ENCODE assay signal across 13 mouse cellular contexts in the genomic region with DNA sequence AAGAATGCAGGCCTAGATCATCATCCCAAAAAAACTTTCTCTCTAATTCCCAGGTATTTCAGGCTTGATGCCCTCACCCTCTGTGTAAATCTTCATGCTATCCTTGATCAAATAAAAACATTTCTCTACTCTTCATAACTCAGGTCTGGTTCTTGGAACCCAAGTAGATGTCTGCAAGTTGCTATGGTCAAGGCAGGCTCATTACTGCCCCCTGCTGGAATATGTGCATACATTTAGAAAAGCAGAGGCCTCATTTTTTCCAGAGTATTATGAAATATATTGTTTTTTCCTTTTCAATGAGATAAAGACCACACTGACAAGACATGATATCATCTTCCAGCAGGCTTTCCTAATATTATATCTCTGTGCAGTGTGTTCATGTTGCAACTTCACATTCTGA. TPM values are rescaled to one million over a fixed set of nuclear protein-coding genes. Genes with fewer than 3 reads are reported as not detected.
DNase-seq lines count a peak whose midpoint lies in the region.
"Had no signal": no experiment of that assay in that cellular context is flagged by ENCODE, and none has a peak within 500 bp of the region (broad histone marks: within the 10 kb centered on the region; RNA-seq: fewer than 3 reads in every experiment).

No protein-coding gene starts in this region.

- H3K4me3 ChIP-seq in hindbrain, embryonic 10.5 days = no peak overlapping the region
- H3K4me3 ChIP-seq: heart, embryonic 15.5 days; limb, embryonic 10.5 days had no signal

- peak; percentile 4 for DNase-seq in adrenal gland, postnatal 36 days
- DNase-seq in adrenal gland, adult 18-20 months (ENCODE audit: low spot score in 2 of 2) = no peak
- peak; percentile 30 for DNase-seq in kidney, adult 9 months
- DNase-seq in kidney, adult 11 months = no peak
- DNase-seq in ovary, postnatal 14 days (ENCODE audit: low spot score) = peak; percentile 3
- no peak for DNase-seq in ovary, adult 18-20 months (ENCODE audit: low spot score)
- peak; percentile 10 for DNase-seq in retina, postnatal 1 day
- DNase-seq in hindbrain, embryonic 10.5 days (ENCODE audit: low spot score) = no peak
- DNase-seq: cerebellum, adult 11-12 months had no signal

- no peaks in the 10 kb centered on the region for H3K9me3 ChIP-seq in hindbrain, embryonic 10.5 days
- H3K9me3 ChIP-seq: heart, embryonic 15.5 days; limb, embryonic 10.5 days had no signal

- H3K27ac ChIP-seq in hindbrain, embryonic 10.5 days = no peak overlapping the region
- H3K27ac ChIP-seq: heart, embryonic 15.5 days; limb, embryonic 10.5 days had no signal

- H3K36me3 ChIP-seq in hindbrain, embryonic 10.5 days = no peaks in the 10 kb centered on the region
- H3K36me3 ChIP-seq: heart, embryonic 15.5 days; limb, embryonic 10.5 days had no signal

- no peaks in the 10 kb centered on the region for H3K27me3 ChIP-seq in hindbrain, embryonic 10.5 days (ENCODE audit: insufficient read depth, poor library complexity, severe bottlenecking)
- H3K27me3 ChIP-seq: heart, embryonic 15.5 days had no signal

- 0 out of 2 replicates have a peak, but pooled peaks cover 3% of the 10 kb centered on the region for H3K4me1 ChIP-seq in hindbrain, embryonic 10.5 days (replicated peaks)
- H3K4me1 ChIP-seq: heart, embryonic 15.5 days; limb, embryonic 10.5 days had no signal

RNA-seq across cellular contexts. Expression of a gene that starts 19.3 kb away (rescaled TPM):
- not detected for total RNA-seq in adrenal gland, postnatal 36 days (2021)
- not detected for total RNA-seq in adrenal gland, adult 18-20 months (2021)
- polyA plus RNA-seq in hindbrain, embryonic 10.5 days (2016; fragmentation: Nextera tagmentation; extraction: Ambion mirVana) = not detected in 2 replicates
- total RNA-seq: megakaryocyte progenitor cell, adult 5-6 weeks had no signal
- polyA plus RNA-seq: C2C12; heart, embryonic 15.5 days; limb, embryonic 10.5 days had no signal

RNA-seq across cellular contexts. Expression of a gene that starts 29.8 kb away (rescaled TPM):
- not detected for total RNA-seq in adrenal gland, postnatal 36 days (2021)
- total RNA-seq in adrenal gland, adult 18-20 months (2021) = not detected
- 1.3 and 2.3 TPM in 2 replicates for polyA plus RNA-seq in hindbrain, embryonic 10.5 days (2016; fragmentation: Nextera tagmentation; extraction: Ambion mirVana)
- total RNA-seq: megakaryocyte progenitor cell, adult 5-6 weeks had no signal
- polyA plus RNA-seq: C2C12 had no signal

RNA-seq across cellular contexts. Expression of a gene that starts 34.7 kb away (rescaled TPM):
- total RNA-seq in adrenal gland, postnatal 36 days (2021) = not detected
- not detected for total RNA-seq in adrenal gland, adult 18-20 months (2021)
- not detected in 2 replicates for polyA plus RNA-seq in hindbrain, embryonic 10.5 days (2016; fragmentation: Nextera tagmentation; extraction: Ambion mirVana)
- total RNA-seq: megakaryocyte progenitor cell, adult 5-6 weeks had no signal
- polyA plus RNA-seq: C2C12; heart, embryonic 15.5 days; limb, embryonic 10.5 days had no signal

RNA-seq across cellular contexts. Expression of a gene that starts 54.8 kb away (rescaled TPM):
- total RNA-seq in adrenal gland, postnatal 36 days (2021) = not detected
- total RNA-seq in adrenal gland, adult 18-20 months (2021) = not detected
- polyA plus RNA-seq in hindbrain, embryonic 10.5 days (2016; fragmentation: Nextera tagmentation; extraction: Ambion mirVana) = not detected in 2 replicates
- total RNA-seq: megakaryocyte progenitor cell, adult 5-6 weeks had no signal
- polyA plus RNA-seq: C2C12; heart, embryonic 15.5 days; limb, embryonic 10.5 days had no signal

Comparison
In these comparisons a context has a peak if more than half of its experiments do, and no peak if none do; other contexts are left out.
1. DNase-seq: peak in adrenal gland, postnatal 36 days (2 of 2), kidney, adult 9 months (single experiment), ovary, postnatal 14 days (single experiment) and retina, postnatal 1 day (single experiment); none in adrenal gland, adult 18-20 months (0 of 2), kidney, adult 11 months (single experiment), ovary, adult 18-20 months (single experiment) and hindbrain, embryonic 10.5 days (single experiment).